Mouse (Mus musculus) hindbrain, postnatal 0 days (tissue): Measurements from ENCODE around the gene Kctd2. TPM values are rescaled to one million over a fixed set of nuclear protein-coding genes. Genes with fewer than 3 reads are reported as not detected.
A peak's percentile ranks its signal among the peaks of the same experiment; 100 is the strongest.

Source experiments
- ATAC-seq: fragments of 200-750 bp; cut with Nextera tagmentation; 2 replicates; pipeline ENCODE4 v1.8.0; 2017; ENCODE audit warnings: mild to moderate bottlenecking, moderate TSS enrichment, moderate library complexity
- DNase-seq: peaks from one replicate; pipeline ENCODE4 v3.0.0-alpha.2; 2015; ENCODE audit warnings: low spot score
- H3K27ac ChIP-seq: fragments of 300-500 bp; sonication (generic); 2 replicates; pipeline ENCODE4 v1.5.1; 2014; ENCODE audit warnings: mild to moderate bottlenecking
- H3K27me3 ChIP-seq: fragments of 300-500 bp; sonication (generic); 2 replicates; pipeline ENCODE4 v1.6.1; 2014; ENCODE audit warnings: low read length, mixed read lengths; ENCODE audit not compliant: insufficient read depth
- H3K36me3 ChIP-seq: fragments of 300-500 bp; sonication (generic); 2 replicates; pipeline ENCODE4 v1.6.1; 2014; ENCODE audit warnings: low read length, mixed read lengths; ENCODE audit not compliant: insufficient read depth
- H3K4me1 ChIP-seq: fragments of 300-500 bp; sonication (generic); 2 replicates; pipeline ENCODE4 v1.6.1; 2014; ENCODE audit warnings: antibody characterized with exemption, low read length, mixed read lengths; ENCODE audit not compliant: insufficient read depth
- H3K4me2 ChIP-seq: fragments of 300-500 bp; sonication (generic); 2 replicates; pipeline ENCODE4 v1.6.1; 2014; ENCODE audit warnings: low read depth, mild to moderate bottlenecking, low read length, moderate library complexity, mixed read lengths
- H3K4me3 ChIP-seq: fragments of 300-500 bp; sonication (generic); 2 replicates; pipeline ENCODE4 v1.5.1; 2014; ENCODE audit warnings: low read length
- H3K9ac ChIP-seq: fragments of 300-500 bp; sonication (generic); replicated peaks from 2 replicates; pipeline ENCODE4 v1.6.1; 2014; ENCODE audit warnings: mild to moderate bottlenecking, low read length, moderate library complexity, mixed read lengths
- H3K9me3 ChIP-seq: fragments of 300-500 bp; sonication (generic); 2 replicates; pipeline ENCODE4 v1.6.1; 2016; ENCODE audit warnings: low read length, mixed read lengths
- CTCF ChIP-seq: IDR thresholded peaks from 2 replicates; pipeline ENCODE4 v1.5.1; 2016; ENCODE audit warnings: antibody characterized with exemption, control low read depth, low read depth
- WGBS: fragments of 180-500 bp; shearing (Covaris S2); extraction: QIAGEN DNeasy Blood & Tissue Kit; methylation state at CpG from one replicate; pipeline ENCODE4 v1.1.7; 2014; 5-methylcytosine and 5-hydroxymethylcytosine counted together
- polyA plus RNA-seq: library from polyadenylated mRNA; unstranded; fragments of >200 nt; fragmentation: Nextera tagmentation; extraction: Ambion mirVana; gene quantifications from 2 replicates; pipeline ENCODE4 v1.2.1, GENCODE M21; 2015
- total RNA-seq: library from RNA; depleted of rRNA; stranded (reverse); fragments of >200 nt; gene quantifications from 2 replicates; pipeline ENCODE4 v1.2.3, GENCODE M21; 2014; rRNA removed

Kctd2 gene
- total RNA-seq (19.0 and 21.0 TPM in 2 replicates), polyA plus RNA-seq (22.1 and 24.5 TPM in 2 replicates)

DNA sequence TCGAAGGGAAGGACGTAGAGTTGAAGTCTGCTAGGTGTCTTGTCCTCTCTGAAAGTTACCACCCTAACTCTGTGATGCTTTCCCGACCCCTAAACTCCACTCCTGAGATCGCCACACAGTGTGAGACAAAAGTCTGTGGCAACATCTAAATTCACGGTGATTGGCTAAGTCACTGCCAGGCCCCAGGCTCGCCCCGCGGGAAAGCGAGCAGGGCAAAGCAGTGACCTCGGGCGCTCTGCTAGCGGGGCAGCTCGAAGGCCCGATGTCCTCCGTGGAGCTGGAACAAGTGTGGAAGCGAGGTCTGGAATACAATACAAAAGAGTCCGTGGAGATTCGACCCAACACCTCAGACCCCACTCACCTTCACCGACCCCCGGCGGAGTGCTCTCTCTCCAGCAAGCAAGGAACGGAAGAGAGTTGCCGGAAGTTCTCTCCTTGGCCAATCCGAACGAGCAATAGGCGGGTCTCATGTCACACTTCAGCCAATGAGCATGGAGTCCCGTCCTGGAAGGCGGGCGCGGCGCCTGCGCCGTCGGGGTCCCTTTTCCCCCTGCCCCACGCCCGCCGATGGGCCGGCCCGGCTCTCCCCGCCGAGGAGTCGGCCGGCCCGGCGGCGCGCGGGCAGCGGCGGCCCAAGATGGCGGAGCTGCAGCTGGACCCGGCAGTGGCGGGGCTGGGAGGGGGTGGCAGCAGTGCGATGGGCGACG lies at the start of gene Kctd2, which contains the start of gene Atp5h:
Gene Kctd2 (plus strand): TSS at position 598 of the 707 bp plus-strand sequence.
Gene Atp5h (minus strand): TSS at position 432 of the 707 bp plus-strand sequence.
- no peaks in the 10 kb centered on the region for H3K9me3 ChIP-seq
- DNase-seq (peak; percentile 99), ATAC-seq (peak; percentile 98)
- H3K4me2 ChIP-seq, result peak within 1 kb of the TSS; percentile 84
- H3K36me3 ChIP-seq, result peaks cover 20% of the 10 kb centered on the region
- peaks cover 16% of the 10 kb centered on the region for H3K4me1 ChIP-seq
- peak within 1 kb of the TSS; percentile 96 for H3K9ac ChIP-seq
- H3K4me3 ChIP-seq, result peak within 1 kb of the TSS; percentile 93
- no peaks in the 10 kb centered on the region for H3K27me3 ChIP-seq
- peak within 1 kb of the TSS; percentile 90 for H3K27ac ChIP-seq
- WGBS, result under 1% methylated on average over 54 of the region's 56 CpGs
- no peak for TF ChIP-seq CTCF

DNA sequence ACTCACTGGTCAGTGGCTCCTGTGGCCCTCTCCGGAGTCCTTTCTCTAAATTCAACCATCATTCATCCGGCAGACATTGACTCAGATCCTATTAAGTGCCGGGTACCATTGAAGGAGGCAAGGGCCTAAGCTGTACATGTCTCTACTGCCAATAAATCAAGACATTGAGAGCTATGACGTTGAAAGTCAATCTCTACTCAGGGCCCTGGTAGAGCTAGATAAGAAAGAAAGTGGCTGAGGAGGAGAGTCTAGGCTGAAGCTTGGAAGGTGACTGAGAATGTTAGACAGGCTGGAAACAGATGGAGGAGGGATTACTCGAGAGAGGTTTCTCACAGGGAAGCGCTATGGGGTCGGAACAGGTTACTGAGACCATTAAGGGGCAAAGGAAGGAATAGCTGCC lies 49.6 kb upstream of the Kctd2 start:
- Histone ChIP-seq H3K27ac (no peak overlapping the region), H3K4me3 (no peak overlapping the region), H3K27me3 (no peaks in the 10 kb centered on the region), H3K9ac (no peak overlapping the region), H3K9me3 (no peaks in the 10 kb centered on the region), H3K36me3 (no peaks in the 10 kb centered on the region), H3K4me1 (peaks cover 23% of the 10 kb centered on the region), H3K4me2 (no peak overlapping the region)
- WGBS, result 62% methylated on average over 7 of the region's 7 CpGs
- TF ChIP-seq CTCF, result no peak
- DNase-seq (no peak), ATAC-seq (no peak)

DNA sequence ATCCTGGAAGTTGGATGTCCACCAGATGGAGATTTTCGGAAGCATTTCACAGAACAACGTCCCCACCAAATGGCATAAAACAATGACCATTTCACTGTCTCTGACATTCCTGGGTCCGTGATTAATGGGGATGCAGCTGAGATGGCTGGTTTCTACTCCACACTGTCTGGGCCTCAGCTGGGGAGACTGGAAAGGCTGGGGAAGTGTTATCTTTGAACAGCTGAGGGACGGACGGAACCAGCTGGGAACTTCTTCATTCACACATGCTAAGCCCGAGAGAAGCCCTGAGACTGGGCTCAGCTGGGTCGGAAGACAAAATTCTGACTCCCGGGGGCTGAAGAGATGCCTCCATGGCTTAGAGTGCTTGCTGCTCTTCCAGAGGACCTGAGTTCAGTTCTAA lies 48.6 kb upstream of the Kctd2 start:
- Histone ChIP-seq H3K27ac (no peak overlapping the region), H3K9me3 (no peaks in the 10 kb centered on the region), H3K36me3 (no peaks in the 10 kb centered on the region), H3K9ac (no peak overlapping the region), H3K4me3 (no peak overlapping the region), H3K4me2 (no peak overlapping the region), H3K27me3 (no peaks in the 10 kb centered on the region), H3K4me1 (peaks cover 14% of the 10 kb centered on the region)
- DNase-seq, result no peak
- no peak for TF ChIP-seq CTCF
- WGBS, result 56% methylated on average over 8 of the region's 8 CpGs
- ATAC-seq, result no peak

DNA sequence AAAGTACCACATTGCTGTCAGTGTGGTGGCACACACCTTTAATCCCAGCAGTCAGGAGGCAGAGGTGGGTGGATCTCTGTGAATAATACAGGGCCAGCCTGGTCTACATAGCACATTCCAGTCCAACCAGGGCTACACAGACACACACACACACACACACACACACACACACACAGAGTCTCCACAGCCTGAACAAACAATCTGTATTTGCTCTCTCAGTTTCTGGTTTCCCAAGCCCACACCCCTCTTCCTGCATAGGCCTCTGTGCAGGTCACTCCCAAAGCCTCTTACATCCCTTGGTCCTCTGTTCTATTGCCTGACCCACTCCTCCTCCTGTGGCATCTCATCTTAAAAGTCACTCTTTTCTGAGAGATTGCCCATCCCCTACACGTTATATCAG lies 47.9 kb upstream of the Kctd2 start:
- no peak overlapping the region for H3K27ac ChIP-seq
- DNase-seq (no peak), ATAC-seq (no peak)
- no peaks in the 10 kb centered on the region for H3K27me3 ChIP-seq
- H3K4me2 ChIP-seq, result no peak overlapping the region
- H3K9ac ChIP-seq, result no peak overlapping the region
- H3K4me1 ChIP-seq, result peaks cover 10% of the 10 kb centered on the region
- H3K4me3 ChIP-seq, result no peak overlapping the region
- H3K9me3 ChIP-seq, result no peaks in the 10 kb centered on the region
- no peaks in the 10 kb centered on the region for H3K36me3 ChIP-seq
- 84% methylated on average over 1 of the region's 1 CpGs for WGBS
- TF ChIP-seq CTCF, result no peak

DNA sequence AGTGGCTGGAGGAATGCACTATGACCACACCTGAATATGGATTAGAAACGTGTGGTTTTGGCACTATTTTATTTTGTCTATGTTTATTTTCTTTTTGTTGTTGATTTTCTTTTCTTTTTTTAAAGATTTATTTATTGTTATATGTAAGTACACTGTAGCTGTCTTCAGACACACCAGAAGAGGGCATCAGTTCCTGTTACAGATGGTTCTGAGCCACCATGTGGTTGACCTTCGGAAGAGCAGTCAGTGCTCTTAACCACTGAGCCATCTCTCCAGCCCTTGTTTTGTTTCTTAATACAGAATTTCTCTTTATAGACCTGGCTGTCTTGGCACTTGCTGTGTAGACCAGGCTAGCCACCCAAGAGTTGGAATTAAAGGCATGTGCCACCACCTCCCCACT lies 47.2 kb upstream of the Kctd2 start:
- no peak for DNase-seq
- peak; percentile 15 for TF ChIP-seq CTCF
- no peaks in the 10 kb centered on the region for H3K9me3 ChIP-seq
- no peak overlapping the region for H3K27ac ChIP-seq
- H3K36me3 ChIP-seq, result no peaks in the 10 kb centered on the region
- H3K27me3 ChIP-seq, result no peaks in the 10 kb centered on the region
- no peak overlapping the region for H3K4me2 ChIP-seq
- H3K9ac ChIP-seq, result no peak overlapping the region
- ATAC-seq, result no peak
- no peak overlapping the region for H3K4me3 ChIP-seq
- 43% methylated on average over 2 of the region's 2 CpGs for WGBS
- peaks cover 10% of the 10 kb centered on the region for H3K4me1 ChIP-seq

DNA sequence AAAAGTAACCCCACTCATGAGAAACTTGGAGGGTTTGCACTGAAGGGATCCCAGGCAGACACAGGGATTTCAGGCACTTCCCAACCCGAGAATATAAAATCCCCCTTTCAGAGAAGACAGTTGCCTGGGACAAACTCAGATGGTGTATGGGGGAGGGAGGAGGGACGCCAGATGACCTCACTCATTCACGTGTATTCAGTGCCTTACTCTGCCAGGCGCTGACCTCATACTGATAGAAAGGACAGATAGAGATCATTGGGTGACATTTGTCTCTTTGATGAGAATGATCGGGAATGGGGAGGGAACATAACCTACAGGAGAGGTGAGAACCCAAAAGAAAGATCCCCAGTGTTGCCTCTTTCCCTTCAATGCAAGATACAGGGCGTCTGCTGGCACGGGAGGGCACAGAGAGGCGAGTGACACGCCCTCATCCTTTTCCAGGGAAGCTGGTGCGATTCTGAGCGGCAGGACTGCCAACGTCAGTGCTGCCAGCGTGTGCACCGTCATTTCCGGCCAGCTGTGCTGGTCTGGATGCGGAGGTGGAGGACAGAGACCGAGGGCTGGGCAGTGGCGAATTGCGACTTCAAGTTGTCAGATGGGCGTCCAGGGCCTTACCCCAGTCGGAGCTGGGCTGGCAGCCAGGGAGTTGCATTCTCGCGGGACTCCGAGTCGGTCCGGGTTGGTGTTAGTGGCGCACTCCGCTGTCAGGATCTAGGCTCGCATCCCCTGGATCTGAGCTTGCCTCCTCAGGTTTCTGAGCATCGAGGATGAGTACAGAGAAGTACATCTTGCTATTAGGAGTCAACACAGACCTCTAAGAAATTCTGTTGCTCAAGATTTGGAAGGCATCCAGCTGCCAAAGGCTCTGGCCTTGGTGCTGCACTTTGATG lies 45.9 kb upstream of the Kctd2 start:
- DNase-seq, result peak; percentile 83
- TF ChIP-seq CTCF, result peak; percentile 22
- under 1% methylated on average over 30 of the region's 30 CpGs for WGBS
- Histone ChIP-seq H3K4me1 (peaks cover 10% of the 10 kb centered on the region), H3K4me3 (peak overlapping the region; percentile 34), H3K9me3 (no peaks in the 10 kb centered on the region), H3K9ac (peak overlapping the region; percentile 55), H3K27ac (peak overlapping the region; percentile 79), H3K36me3 (no peaks in the 10 kb centered on the region), H3K4me2 (peak overlapping the region; percentile 65), H3K27me3 (no peaks in the 10 kb centered on the region)
- peak; percentile 87 for ATAC-seq
